Mouse (Mus musculus) lung, postnatal 0 days (tissue): ENCODE results near the gene Olfr435.

ENCODE experiments used
- CTCF ChIP-seq: IDR thresholded peaks from 2 replicates; pipeline ENCODE4 v1.5.1; 2016; ENCODE audit warnings: antibody characterized with exemption, mild to moderate bottlenecking
- EP300 ChIP-seq: IDR thresholded peaks from 2 replicates; pipeline ENCODE4 v1.6.1; 2016; ENCODE audit warnings: antibody characterized with exemption, mild to moderate bottlenecking, control low read depth

GRCm38 (mm10) chr6:43205355-43205754 is 8.4 kb downstream of the Olfr435 start:
- TF ChIP-seq CTCF = no peak
- TF ChIP-seq EP300 = no peak
